Mouse (Mus musculus): ENCODE data around the gene Smc3.
A peak's percentile ranks its signal among the peaks of the same experiment; 100 is the strongest.
"Not testable (repeated sequence)": the region's sequence is repeated elsewhere in the genome, so short reads cannot be mapped to it uniquely, and the experiment has no call there.

The Smc3 gene

DNA sequence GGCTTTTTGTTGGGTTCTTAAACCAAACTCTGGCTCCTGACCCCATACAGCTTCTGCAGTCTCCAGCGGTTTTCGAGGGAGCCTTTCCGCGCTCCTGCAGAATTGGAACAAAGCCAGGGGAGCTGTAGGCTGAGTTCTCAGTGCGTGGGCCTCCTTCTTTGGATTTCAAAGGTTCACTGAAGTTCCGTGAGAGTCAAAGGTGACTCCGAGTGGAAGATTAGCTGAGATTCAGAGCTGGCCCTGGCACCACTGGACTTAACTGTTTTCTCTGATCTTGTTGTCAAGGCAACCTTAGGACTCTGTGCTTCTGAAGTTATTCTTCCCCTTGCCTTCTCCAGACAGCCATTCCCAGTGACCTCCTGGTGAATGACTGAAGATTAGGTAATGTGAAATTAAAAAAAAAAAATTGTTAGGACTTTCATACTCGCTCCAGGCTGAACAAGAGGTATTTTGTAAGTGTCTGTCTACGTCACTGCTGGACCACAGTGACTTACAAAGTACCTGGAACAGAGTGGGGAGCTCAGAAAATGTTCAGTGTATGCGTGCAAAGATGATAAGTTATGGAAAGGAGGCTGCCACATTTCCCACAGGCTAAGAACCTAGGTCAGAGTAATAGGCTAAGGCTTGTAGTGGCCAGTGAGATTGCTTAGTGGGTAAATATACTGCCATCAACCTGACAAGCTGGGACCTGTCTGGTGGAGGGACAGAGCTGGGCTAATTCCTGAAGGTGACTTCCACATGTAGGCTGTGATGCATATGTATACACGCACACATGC, 23.0 kb upstream of the Smc3 start:
- DNase-seq = peak; percentile 64 to 76

DNA sequence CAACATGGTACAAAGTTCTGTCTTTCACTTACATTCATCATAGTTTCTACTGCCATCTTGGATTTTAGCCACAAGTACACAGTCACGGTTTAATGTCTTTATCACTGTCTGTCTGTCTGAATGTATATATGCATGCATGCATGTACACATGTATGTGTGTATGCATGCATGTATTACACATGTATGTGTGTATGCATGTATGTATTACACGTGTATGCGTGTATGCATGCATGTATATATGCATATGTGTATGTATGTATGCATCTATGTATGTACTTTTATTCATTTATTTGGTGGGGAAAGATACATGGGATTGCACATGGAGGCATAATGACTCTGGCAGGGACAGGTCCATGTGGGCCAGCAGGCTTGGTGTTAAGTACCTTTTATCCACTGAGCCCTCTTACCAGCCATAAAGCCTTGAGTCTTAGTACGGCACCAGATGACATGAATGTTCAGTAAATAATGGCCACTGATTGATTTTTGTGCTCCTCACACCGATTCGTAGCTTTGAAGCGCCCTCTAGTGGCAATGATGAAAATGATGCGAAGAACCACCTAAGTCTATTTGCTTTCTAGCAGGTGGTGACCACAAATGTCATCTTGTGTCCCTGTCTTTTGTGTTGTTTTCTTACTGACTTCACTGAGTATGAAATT, 21.5 kb upstream of the Smc3 start:
- peak; percentile 45 to 66 for DNase-seq

DNA sequence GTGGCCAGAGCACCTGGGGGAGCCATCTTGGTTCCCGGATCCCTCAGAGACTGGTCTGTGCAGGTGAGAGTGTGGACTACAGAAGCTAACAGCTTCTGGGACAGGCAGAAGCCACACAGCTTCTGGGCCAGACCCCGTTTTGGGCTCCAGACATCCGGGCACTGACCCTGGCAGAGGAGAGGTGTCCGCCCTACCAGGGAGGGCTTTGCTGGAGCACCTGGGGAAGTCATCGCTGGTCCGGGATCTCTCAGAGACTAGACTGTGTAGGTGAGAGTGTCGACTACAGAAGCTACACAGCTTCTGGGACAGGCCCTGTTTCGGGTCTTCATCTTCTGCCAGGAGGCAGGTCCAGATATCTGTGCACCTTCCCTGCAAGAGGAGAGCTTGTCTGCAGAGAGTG, 19.9 kb upstream of the Smc3 start:
- DNase-seq = not testable (repeated sequence)

DNA sequence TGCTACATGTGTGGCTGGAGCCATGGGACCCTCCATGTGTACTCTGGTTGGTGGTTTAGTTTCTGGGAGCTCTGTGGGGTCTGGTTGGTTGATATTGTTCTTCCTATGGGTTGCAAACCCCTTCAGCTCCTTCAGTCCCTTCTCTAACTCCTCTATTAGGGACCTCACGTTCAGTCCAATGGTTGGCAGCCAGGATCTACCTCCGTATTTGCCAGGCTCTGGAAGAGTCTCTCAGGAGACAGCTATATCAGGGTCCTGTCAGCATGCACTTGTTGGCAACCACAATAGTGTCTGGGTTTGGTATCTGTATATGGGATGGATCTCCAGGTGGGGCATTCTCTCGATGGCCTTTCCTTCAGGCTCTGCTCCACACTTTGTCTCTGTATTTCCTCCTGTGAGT, 12.5 kb upstream of the Smc3 start:
- DNase-seq = not testable (repeated sequence)

DNA sequence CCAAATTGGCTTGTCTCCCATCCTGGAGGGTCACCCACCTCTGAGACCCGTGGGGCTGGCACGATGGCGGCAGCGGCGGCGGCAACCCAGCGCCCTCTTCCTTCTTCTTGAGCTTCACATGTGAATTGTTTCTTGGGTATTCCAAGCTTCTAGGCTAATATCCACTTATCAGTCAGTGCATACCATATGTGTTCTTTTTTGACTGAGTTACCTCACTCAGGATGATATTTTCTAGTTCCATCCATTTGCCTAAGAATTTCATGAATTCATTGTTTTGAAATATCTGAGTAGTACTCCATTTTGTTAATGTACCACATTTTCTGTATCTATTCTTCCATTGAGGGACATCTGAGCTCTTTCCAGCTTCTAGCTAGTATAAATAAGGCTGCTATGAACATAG, 11.2 kb upstream of the Smc3 start, which contains the start of gene Nutf2-ps1:
Gene Nutf2-ps1 (minus strand): TSS at position 101 of the 400 bp plus-strand sequence.
- not testable (repeated sequence) for DNase-seq

DNA sequence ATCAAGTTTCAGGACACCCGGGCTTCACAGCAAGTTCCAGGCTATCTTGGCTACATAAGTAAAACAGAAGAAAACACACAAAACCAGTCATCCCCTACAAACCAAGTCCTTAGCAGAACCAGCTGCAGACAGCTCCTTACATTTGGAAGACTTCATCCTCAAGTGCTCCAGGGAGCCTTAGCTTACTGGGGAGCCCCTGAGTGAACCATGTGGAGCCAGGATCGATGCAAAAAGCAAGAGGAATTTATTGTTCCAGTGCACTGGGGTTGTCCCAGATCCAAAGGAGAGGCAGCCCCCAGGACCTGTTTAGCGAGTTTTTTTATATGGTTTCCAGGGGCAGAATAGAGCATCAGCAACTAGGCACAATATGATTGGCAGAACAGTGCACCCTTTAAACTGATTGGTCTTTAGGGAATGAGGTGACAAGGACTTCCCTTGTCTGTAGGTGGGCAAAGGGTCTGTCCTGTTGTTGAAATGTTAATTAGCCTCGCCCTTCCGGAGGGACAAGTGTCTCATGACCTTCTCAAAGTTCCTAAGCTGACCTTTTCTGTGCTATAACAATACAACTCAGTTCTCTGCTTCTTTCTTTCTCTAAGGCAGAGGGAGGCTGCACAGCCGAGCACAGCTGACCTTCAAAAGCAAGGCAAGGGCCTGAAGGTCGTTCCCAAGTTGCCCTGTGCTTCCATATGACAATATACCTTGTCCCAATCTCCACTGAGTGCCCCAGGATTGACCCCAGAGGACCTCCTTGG, 3.3 kb upstream of the Smc3 start:
- no peak for DNase-seq

DNA sequence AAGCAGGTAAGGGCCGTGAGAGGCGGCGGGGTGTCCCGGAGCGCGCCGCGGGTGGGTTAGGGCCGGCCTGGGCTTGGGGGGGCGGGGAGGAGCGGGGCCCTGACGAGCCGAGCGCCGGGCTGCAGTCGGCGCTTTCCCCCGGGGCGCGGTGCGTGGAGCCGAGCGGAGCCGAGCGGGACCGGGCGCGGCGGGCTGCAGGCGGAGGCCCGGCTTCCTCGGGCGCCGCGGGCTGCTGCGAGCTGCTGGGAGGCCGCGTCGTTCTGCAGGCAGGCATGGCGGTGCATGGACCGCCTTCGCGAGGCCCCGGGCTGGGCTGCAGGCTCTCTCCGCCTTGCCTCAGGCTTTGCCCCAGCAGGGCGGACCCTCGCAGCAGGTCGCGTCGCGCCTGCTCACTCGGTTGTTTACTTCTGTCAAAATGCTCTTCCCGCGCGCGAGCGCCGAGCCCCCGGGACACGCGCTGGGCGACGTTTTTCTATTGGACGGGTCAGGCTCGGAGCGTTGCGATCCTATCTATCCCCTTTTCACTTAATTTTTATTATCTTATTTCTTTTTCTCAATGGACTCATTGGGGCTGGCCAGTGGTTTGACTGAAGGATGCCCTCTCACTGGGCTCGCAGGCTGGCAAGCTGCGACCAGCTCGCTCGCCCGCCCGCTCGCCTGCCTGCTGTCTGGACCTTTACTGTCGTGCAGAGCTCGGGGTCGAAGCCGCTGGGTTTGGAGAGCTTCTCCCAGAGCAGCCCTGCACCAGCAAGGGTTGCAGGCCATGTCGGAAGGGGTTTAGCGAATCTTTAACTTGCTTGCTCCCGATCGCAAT, 558 bp downstream of the Smc3 start:
- DNase-seq = peak; percentile 24 to 37

DNA sequence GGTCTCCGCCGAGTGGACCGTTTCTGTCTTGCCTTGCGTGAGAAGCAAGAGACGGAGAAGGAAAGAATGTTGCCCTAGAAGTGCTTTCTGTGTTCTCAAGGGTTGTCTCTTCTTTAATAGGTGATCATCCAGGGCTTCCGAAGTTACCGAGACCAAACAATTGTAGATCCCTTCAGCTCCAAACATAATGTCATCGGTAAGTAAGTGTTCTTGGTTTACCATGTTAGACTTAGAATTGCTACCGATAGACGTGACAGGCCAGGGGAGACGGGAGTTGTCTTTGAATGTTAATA, 1.1 kb downstream of the Smc3 start:
- DNase-seq = no peak

DNA sequence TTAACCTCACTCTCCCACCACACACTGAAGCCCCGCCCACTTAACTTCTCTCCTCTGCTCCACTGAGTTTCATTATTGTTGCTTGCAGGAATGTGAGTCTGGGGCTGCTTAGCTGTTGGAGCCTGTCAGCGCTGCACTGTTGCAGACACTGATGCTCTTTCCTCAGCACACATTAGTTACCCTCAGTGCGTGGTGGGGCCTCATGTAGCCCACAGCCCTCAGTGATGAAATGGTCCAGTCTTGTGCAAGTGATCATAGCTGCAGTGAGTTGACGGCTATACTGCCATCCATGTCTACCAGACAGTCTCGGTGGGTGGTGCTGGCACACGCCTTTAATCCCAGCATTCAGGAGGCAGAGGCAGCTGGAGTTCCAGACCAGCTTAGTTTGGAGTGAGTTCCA, 8.7 kb downstream of the Smc3 start:
- no peak for DNase-seq

DNA sequence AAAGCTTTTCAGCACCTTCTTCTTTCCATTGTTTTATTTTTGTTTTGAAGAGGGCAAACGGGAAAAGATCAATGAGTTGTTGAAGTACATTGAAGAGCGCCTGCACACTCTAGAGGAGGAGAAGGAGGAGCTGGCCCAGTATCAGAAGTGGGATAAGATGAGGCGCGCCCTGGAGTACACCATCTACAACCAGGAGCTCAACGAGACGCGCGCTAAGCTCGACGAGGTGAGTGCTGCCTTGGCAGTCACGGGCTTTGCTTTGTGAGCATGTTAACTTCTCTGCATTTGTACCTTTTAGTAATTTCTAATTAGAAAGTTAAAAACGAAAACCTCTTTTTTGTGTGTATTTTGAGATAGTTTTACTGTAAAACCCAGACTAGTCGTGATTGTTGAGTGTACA, 21.5 kb downstream of the Smc3 start:
- DNase-seq = no peak

DNA sequence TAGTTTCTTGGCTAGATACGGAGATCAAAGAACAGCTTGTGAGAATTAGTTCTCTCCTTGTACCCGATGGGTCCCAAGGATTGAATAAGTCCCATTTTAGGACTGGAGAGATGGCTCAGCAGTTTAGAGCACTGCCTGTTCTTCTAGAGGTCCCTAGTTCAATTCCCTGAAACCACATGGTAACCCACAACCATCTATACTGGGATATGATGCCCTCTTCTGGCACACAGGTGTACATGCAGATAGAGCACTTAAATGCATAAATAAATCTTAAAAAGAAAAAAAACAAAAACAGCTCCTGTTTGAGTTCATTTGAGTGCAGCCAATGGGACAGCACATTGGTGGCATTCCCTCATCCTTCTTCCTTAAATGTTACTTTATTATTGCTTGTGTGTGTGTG, 37.8 kb downstream of the Smc3 start:
- DNase-seq = no peak

DNA sequence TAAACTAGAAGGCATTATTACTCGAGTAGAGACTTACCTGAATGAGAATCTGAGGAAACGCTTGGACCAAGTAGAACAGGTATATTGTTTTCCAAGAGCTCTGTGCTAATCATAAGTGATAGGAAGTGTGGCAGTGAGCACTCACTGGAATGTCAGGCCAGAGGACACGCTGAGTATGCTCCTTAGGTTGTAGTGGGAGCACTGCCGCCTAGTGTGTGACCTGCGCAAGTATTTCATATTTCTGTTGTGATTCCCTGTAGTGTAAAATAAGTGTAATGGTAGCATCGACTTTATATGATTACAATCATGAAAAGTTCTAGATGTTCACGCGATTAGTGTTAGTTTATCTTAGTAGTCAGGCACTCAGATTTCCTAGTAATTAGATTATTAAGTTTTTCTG, 38.5 kb downstream of the Smc3 start:
- no peak for DNase-seq

DNA sequence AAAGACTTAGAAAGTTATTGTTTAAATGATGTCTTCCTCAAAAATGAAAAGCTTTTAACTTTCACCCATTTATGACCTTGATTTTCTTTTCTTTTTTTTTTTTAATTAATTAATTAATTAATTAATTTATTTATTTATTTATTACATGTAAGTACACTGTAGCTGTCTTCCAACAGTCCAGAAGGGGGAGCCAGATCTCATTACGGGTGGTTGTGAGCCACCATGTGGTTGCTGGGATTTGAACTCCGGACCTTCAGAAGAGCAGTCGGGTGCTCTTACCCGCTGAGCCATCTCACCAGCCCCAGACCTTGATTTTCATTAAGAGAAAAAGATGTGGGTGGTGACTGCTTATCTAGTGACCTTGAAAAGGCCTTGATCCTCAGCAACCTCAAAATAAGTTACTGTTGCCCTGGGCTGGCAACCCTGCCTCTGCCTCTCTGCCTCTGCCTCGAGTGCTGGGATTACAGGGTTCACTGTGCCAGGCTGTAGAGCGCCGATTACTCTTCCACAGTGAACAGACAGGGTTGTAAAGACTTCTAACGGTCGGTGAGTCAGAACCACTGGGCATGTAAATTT, 43.9 kb downstream of the Smc3 start:
- DNase-seq = no peak

DNA sequence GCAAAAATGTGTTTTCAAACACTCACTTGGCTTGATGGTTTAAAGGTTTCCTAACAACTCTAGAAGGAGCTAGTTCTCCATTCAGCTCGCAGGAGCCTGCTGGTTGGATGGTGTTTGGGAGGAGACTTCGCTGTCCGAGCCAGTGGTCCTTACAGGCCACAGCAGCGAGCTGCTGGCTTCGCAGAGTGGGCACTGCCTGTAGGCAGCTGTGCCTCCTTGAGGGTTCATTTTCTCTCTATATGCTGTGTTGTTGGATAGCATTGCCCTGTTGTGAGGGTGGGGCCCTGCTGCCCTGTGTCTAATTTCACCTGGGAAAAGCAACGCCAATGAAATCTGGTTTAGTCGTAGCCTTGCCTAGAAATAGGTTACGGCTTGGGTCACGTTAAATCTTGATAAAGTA, 47.1 kb downstream of the Smc3 start:
- no peak for DNase-seq

DNA sequence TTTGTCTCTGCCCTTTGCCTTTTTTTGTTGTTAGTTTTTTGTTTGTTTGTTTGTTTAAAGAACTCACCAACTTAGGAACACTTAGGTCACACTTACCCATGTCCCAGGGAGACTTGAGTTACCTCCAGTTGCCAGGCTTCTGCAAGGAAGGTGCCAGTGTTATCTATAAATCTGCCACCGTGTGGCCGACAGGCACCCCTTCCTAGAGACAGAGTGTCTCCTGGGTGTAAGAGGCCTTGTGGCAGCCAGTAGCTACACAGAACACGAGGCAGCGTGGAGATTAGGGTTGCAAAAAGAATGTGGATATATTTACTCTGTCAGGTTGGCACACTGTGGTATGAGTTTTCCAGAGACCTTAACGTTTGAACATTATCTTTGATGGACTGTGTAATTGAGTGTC, 47.9 kb downstream of the Smc3 start:
- no peak for DNase-seq

DNA sequence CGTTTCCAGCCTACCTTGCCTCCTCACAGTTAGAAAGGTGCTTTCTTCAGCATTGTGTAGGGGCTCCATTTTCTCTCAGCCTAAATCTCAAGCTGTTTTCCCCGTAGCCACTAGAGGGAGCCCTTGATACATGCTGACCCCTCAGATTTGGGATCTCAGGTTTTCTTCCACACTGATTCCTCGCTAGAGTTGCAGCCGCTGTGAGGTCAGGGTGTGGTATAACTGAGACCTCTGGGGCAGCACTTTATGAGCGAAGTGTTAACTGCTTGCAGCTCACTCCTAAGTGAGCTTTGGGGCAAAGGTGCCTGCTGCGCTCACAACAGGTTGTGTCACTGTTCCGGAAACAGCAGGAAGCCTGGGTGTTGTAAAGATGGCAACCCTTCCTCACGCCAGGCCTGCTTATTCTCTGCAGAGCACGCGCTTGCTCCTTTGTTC, 48.6 kb downstream of the Smc3 start:
- DNase-seq = peak; percentile 45 to 74

DNA sequence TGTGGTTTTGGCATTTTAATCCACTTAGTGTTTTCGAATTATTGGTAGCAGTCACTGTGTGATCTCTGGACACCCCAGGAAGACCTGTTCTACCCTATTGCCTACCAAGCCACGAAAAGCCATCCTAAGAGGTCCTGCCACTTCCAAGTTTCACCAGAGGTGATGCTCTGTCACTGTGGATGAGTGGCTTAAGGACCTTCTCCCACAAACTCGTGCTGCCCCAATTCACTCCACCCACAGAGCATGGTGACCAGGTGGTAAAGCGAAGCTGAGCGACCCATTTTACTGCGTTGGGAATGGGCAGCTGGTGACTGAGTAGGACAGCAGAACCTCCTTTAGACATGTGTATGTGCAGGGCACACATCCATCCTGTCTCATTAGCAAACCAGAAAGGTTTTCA, 49.2 kb downstream of the Smc3 start:
- no peak for DNase-seq

DNA sequence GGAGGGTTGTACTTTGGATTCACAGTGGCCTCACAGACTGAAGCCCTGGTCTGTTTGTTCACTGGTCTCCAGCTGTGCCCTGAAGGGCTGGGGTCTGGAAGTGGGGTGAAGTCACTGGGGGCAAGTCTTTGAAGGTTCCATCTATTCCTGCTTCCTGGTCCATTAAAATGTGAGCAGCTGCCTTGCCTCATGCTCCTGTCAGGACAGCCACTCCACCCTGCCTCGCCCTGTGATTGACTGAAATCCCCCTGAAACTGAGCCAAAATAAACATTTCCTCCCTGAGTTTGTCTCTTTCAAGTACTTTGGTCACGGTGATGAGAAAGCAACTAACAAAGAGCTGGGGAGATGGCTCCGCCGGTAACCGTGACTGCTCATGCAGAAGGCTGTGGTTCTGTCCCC, 49.6 kb downstream of the Smc3 start:
- peak; percentile 13 to 24 for DNase-seq

DNA sequence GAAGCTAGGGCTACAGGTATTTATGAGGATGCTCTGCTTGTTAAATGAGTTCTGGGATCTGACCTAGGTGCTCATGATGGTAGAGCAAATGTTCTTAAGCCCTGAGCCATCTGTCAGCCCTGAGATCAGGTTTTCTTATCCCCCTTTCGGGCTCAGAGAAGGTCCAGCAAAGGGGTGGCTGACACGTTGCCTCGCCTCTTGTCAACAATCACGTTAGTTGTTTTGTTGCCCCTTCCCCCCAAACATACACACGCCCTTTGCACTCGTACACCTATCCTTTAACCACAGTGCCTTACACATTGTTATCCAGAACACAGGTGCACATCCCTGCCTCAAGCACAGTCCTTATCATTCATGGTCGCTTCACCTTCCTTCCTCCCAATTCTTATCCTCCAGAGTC, 50.7 kb downstream of the Smc3 start:
- no peak for DNase-seq

DNA sequence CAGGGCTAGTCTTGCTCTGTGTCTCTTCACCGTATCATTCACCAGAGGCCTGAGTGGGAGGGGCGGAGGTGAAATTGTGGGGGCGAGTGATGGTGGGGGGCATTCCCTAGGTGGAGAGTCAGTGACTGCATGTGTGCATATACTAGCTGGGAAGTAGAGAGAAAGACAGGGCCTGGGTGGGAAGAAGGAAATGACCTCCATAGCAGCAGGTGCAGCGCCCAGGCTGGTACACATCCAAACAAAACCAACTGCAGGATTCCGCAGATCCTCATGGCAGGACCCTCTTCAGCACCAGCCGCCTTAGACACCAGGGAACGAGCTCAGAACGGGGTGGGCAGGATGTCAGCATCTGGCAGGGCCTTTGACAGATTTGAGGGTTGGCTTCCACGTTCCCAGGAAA, 52.1 kb downstream of the Smc3 start:
- no peak for DNase-seq

DNA sequence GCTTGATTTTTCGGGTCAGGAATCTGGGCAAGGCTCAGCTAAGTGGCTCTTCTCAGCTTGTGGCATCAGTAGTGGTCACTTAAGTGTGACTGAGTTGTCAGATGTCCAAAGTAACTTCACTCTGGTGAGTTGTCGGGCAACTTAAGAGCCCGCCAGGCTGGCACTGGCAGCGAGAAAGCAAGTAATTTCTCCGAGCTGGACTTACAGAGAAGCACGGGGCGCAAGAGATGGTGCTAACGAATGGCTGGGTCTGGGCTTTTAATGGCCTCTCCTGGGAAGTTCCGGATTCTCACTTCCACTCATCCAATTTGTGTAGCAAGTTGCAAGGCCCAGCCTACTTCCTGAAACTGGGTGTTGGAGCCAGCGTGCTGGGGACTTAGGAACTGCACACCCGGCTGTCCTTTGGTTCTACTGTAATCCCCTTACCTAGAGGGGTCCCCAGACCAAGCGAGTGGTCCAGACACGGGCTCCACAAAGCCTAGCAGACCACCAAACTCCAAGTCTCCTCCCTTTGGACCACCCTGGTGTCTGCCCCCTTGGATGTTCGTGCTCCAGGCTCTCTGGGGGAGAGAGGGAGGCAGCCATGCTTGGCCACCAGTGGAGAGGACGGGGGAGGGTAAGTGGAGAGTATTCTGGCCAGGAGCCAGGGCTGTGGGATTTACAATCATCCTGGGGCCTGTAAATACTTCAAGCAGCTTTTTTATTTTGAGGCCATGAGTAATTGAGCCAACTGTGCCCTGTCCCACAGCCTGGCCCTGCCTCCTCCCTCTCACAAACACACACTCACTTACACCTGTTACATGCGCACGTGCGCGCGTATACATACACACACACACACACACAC, 53.6 kb downstream of the Smc3 start:
- peak; percentile 22 to 36 for DNase-seq

DNA sequence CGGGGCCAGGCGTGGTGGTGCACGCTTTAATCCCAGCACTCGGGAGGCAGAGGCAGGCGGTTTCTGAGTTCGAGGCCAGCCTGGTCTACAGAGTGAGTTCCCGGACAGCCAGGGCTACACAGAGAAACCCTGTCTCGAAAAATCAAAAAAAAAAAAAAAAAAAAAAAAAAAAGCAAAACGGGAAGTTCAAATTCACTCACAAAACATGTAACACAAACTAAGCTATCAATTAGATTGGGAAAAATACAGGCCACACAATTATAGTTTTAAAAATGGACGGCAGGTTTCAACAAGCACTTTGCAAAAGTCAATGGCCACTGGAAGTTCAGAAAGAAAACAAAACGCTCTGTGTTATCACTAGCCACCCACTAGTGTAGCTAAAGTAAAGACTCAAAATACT, 56.2 kb downstream of the Smc3 start:
- not testable (repeated sequence) for DNase-seq
